Mouse (Mus musculus) ES-Bruce4 (cell line): Measurements from ENCODE around the gene Nelfa. TPM values are rescaled to one million over a fixed set of nuclear protein-coding genes. Genes with fewer than 3 reads are reported as not detected.

Experiments
- H3K27ac ChIP-seq: 2 replicates; pipeline ENCODE4 v1.5.1; 2012; ENCODE audit warnings: low read length, inconsistent platforms; ENCODE audit not compliant: insufficient read depth
- H3K27me3 ChIP-seq: 2 replicates; pipeline ENCODE4 v1.6.1; 2012; ENCODE audit warnings: mild to moderate bottlenecking, low read length, inconsistent platforms; ENCODE audit not compliant: control insufficient read depth, poor library complexity, insufficient read depth, severe bottlenecking
- H3K36me3 ChIP-seq: 2 replicates; pipeline ENCODE4 v1.6.1; 2012; ENCODE audit warnings: inconsistent platforms, mild to moderate bottlenecking, low read length, moderate library complexity; ENCODE audit not compliant: control insufficient read depth, poor library complexity, insufficient read depth, severe bottlenecking
- H3K4me1 ChIP-seq: one replicate; pipeline ENCODE4 v1.8.1; 2011; ENCODE audit warnings: low read length; ENCODE audit not compliant: control insufficient read depth, insufficient read depth
- H3K4me3 ChIP-seq: 2 replicates; pipeline ENCODE4 v1.5.1; 2011; ENCODE audit warnings: low read depth, mild to moderate bottlenecking, low read length
- H3K9ac ChIP-seq: 2 replicates; pipeline ENCODE4 v1.6.1; 2012; ENCODE audit warnings: low read depth, mild to moderate bottlenecking, inconsistent platforms; ENCODE audit not compliant: poor library complexity, severe bottlenecking
- H3K9me3 ChIP-seq: replicated peaks from 2 replicates; pipeline ENCODE4 v1.6.1; 2012; ENCODE audit warnings: mild to moderate bottlenecking, low read length, inconsistent platforms; ENCODE audit not compliant: control insufficient read depth, poor library complexity, insufficient read depth, severe bottlenecking
- CTCF ChIP-seq: IDR thresholded peaks from one replicate; pipeline ENCODE4 v1.8.1; 2011; ENCODE audit warnings: low read depth, low read length
- EP300 ChIP-seq: IDR thresholded peaks from 2 replicates; pipeline ENCODE4 v1.6.1; 2011; ENCODE audit warnings: low read depth, low read length; ENCODE audit not compliant: insufficient read depth
- POLR2A ChIP-seq: IDR thresholded peaks from one replicate; pipeline ENCODE4 v1.8.1; 2011; ENCODE audit warnings: low read length; ENCODE audit not compliant: insufficient read depth
- polyA plus RNA-seq: library from polyadenylated mRNA; stranded (reverse); fragments of >200 nt; gene quantifications from 2 replicates; pipeline ENCODE4 v1.2.4, GENCODE M21; 2011; ENCODE audit warnings: low read depth; ENCODE audit not compliant: missing spikeins, insufficient read depth, insufficient read length

The Nelfa gene
- 51.2 and 56.1 TPM in 2 replicates for polyA plus RNA-seq

DNA sequence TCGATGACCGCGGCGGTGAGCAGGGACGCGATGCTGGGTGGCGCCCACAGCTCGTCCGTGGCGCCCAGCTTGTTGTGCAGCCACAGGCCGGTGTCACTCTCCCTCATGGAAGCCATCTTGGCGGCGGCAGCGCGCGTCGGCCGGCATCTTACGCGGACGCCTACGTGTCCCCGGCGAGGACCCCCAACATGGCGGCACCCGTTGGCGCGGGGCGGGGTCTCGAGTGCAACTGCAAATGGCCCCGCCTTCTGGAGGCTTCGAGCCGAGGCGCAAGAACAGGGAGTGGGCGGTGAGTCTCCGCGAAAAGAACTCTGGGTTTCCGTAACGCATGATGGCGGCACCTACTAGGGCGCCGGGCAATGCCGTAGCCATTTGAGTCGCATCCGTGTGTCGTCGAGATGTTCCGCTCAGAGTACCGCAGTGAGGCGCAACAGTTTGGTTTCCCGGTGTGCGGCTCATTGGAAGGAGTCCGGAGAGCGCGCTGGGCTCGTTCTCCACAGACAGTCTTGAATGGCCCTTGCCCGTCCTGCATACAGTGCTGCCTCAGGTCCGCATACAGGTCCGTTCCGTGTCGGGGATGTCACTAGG is at the start of gene Nelfa:
Nelfa (minus strand) TSS at position 294 of the 588 bp plus-strand sequence.
- Histone ChIP-seq H3K27ac (peak within 1 kb of the TSS; percentile 27), H3K27me3 (no peaks in the 10 kb centered on the region), H3K36me3 (no peaks in the 10 kb centered on the region; the same call in 1 of the 2 replicates), H3K4me1 (peaks cover 2% of the 10 kb centered on the region), H3K9me3 (no peaks in the 10 kb centered on the region), H3K4me3 (peak within 1 kb of the TSS; percentile 82), H3K9ac (peak within 1 kb of the TSS; percentile 84)
- peak; percentile 28 for TF ChIP-seq POLR2A
- no peak for TF ChIP-seq EP300
- no peak for TF ChIP-seq CTCF

DNA sequence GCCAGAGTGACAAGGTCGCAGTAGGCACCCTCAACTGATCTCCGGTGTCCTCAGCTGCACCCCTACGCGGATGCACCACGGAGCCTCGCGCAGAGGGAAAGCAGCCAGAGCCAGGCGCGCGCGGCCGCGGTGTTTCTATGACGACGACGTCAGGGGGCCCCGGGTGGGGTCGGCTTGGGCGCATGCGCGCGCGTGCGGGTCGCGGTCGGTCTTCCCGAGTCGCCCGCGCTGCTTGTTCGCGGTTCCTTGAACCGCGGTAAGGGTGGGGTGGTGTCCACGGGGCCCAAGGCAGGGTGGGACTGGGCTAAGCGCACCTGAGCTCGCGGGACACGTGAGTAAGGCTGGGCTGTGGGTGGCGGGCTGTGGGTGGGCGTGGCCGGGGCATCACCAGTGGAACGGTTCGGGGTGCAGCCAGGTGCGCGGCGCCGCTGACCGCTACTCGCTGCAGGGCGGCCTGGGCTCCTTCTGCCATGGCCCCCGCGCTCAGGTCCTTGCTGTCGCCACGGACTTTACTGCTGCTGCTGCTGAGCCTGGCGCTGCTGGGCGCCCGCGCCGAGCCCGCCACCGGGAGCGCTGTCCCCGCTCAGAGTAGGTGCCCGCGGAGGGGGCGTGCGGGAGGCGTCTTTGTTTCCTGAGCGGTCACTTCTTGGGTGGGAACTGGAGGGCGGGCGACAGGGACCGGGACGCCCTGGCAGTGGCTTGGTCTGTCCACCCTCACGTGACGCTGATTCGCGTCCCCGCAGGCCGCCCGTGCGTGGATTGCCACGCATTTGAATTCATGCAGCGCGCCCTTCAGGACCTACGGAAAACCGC is 47.3 kb upstream of the Nelfa start, which contains the start of gene Gm1673:
Gm1673 (plus strand) TSS at position 125 of the 813 bp plus-strand sequence.
- no peaks in the 10 kb centered on the region for H3K4me1 ChIP-seq
- peaks cover 3% of the 10 kb centered on the region; the same call in 1 of the 2 replicates for H3K27me3 ChIP-seq
- H3K36me3 ChIP-seq = no peaks in the 10 kb centered on the region
- no peaks in the 10 kb centered on the region; the same call in 1 of the 2 replicates for H3K9me3 ChIP-seq
- H3K9ac ChIP-seq = peak within 1 kb of the TSS; percentile 45
- peak within 1 kb of the TSS; percentile 79 for H3K4me3 ChIP-seq
- TF ChIP-seq CTCF = no peak
- no peak within 1 kb of the TSS for H3K27ac ChIP-seq

DNA sequence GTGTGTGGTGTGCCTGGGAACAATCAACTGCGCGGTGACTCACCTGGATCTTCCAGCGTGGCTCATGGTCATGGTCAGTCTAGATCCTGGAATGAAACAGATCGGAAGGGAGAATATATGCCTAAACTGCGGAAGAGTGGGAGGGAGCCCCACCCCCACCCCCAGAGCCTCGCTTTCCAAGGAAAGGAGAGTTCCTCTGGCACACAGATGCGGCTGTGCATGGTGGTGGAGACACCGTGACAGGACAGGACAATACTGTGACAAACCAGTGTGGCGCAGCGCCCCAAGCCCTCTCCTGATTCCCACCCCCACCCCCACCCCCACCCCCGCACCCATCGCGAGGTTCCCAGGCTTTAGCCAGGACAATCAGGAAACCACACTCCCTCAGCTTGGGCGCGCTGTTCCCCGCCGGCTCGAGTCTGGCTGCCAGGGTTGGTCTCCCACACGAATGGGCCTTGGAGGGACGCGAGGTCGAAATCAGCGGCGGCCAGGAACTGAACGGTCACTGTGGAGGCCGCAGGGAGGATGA is 46.6 kb upstream of the Nelfa start:
- Histone ChIP-seq H3K27me3 (peaks cover 3% of the 10 kb centered on the region; the same call in 1 of the 2 replicates), H3K36me3 (no peaks in the 10 kb centered on the region), H3K4me3 (peak overlapping the region; percentile 79), H3K9me3 (no peaks in the 10 kb centered on the region; the same call in 1 of the 2 replicates), H3K27ac (no peak overlapping the region), H3K4me1 (no peaks in the 10 kb centered on the region), H3K9ac (no peak overlapping the region)
- TF ChIP-seq CTCF (no peak), EP300 (no peak), POLR2A (no peak)

DNA sequence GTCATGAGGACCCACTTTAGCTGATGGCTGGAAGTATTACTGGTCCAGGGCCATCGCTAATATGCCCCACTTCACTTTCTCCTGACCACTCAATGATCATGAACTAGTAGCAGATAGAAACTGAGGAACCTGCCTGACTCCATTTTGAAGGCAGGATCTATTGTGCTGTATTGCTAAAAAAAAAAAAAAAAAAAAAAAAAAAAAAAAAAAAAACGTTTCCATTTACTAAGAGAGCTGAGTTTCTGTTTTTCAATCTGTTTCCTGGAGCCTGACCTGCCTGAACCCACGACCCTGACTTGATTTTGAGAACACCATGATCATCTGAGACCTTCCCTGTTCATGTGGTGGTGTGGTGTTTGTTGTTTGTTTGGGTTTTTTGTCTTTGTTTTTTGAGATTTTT is 40.1 kb upstream of the Nelfa start:
- no peak overlapping the region for H3K9ac ChIP-seq
- H3K9me3 ChIP-seq = no peaks in the 10 kb centered on the region; the same call in 1 of the 2 replicates
- H3K27ac ChIP-seq = no peak overlapping the region
- no peaks in the 10 kb centered on the region for H3K4me1 ChIP-seq
- no peaks in the 10 kb centered on the region for H3K36me3 ChIP-seq
- no peaks in the 10 kb centered on the region; the same call in 1 of the 2 replicates for H3K27me3 ChIP-seq
- H3K4me3 ChIP-seq = no peak overlapping the region
- TF ChIP-seq CTCF (no peak), EP300 (no peak), POLR2A (no peak)

DNA sequence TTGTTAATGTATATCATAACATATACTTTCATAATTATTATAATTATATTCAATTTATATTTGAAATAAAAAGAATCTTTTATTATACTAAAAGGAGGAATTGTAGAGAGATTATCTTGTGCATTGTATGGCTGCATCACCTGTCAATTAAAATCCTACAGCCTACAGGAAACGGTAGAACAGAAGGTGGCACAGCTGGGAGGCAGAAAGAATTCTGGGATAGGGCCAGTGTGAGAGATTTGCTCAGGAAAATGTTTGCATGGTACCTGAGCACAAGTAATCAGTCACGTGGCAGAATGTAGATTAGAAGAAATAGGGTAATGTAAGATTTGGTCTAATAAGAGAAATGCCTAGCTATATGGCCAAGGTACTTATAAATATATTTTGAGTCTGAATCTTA is 38.5 kb upstream of the Nelfa start:
- TF ChIP-seq EP300 = no peak
- TF ChIP-seq POLR2A = no peak
- TF ChIP-seq CTCF = no peak
- no peaks in the 10 kb centered on the region; the same call in 1 of the 2 replicates for H3K27me3 ChIP-seq
- H3K27ac ChIP-seq = no peak overlapping the region
- H3K36me3 ChIP-seq = no peaks in the 10 kb centered on the region
- no peak overlapping the region for H3K4me3 ChIP-seq
- no peak overlapping the region for H3K9ac ChIP-seq
- H3K9me3 ChIP-seq = no peaks in the 10 kb centered on the region; the same call in 1 of the 2 replicates
- H3K4me1 ChIP-seq = no peaks in the 10 kb centered on the region

DNA sequence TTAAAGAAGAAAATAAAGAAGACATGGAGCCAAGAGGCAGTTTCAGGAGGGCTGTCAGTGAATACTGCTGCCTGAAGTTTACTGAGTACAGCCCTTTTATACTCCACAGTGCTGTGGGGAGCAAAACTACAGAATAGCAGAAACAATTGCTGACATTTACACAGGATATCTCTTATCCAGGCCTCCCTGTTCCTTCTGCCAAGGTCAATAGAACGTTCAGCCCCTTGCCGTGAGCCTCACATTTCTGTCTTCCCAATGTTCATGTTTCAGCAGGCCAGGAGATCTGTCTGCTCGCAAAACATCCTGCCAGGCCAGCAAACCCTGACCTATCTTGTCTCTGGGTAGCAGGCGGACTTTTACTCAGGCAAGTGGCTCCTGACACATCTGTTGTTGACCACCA is 23.2 kb upstream of the Nelfa start:
- no peaks in the 10 kb centered on the region for H3K36me3 ChIP-seq
- no peak overlapping the region for H3K9ac ChIP-seq
- no peaks in the 10 kb centered on the region for H3K4me1 ChIP-seq
- H3K9me3 ChIP-seq = no peaks in the 10 kb centered on the region
- H3K4me3 ChIP-seq = no peak overlapping the region
- no peak overlapping the region for H3K27ac ChIP-seq
- TF ChIP-seq CTCF (no peak), EP300 (no peak), POLR2A (no peak)
- no peaks in the 10 kb centered on the region for H3K27me3 ChIP-seq
